Mouse (Mus musculus) hindbrain, embryonic 12.5 days (tissue): Measurements from ENCODE around the gene Gm9857. TPM values are rescaled to one million over a fixed set of nuclear protein-coding genes. Genes with fewer than 3 reads are reported as not detected.

Experiments used
- ATAC-seq: fragments of 200-750 bp; cut with Nextera tagmentation; 2 replicates; pipeline ENCODE4 v1.8.0; 2017; ENCODE audit warnings: moderate TSS enrichment; ENCODE audit not compliant: low FRiP score
- H3K27ac ChIP-seq: fragments of 300-500 bp; sonication (generic); 2 replicates; pipeline ENCODE4 v1.5.1; 2016; ENCODE audit warnings: mild to moderate bottlenecking
- H3K27me3 ChIP-seq: fragments of 300-500 bp; sonication (generic); 2 replicates; pipeline ENCODE4 v1.6.1; 2016; ENCODE audit warnings: mild to moderate bottlenecking
- H3K36me3 ChIP-seq: fragments of 300-500 bp; sonication (generic); 2 replicates; pipeline ENCODE4 v1.6.1; 2016; ENCODE audit warnings: mild to moderate bottlenecking
- H3K4me1 ChIP-seq: fragments of 300-500 bp; sonication (generic); 2 replicates; pipeline ENCODE4 v1.6.1; 2016
- H3K4me2 ChIP-seq: fragments of 300-500 bp; sonication (generic); replicated peaks from 2 replicates; pipeline ENCODE4 v1.6.1; 2016; ENCODE audit warnings: mild to moderate bottlenecking
- H3K4me3 ChIP-seq: fragments of 300-500 bp; sonication (generic); 2 replicates; pipeline ENCODE4 v1.5.1; 2016; ENCODE audit warnings: mild to moderate bottlenecking
- H3K9ac ChIP-seq: fragments of 300-500 bp; sonication (generic); 2 replicates; pipeline ENCODE4 v1.6.1; 2016; ENCODE audit warnings: mild to moderate bottlenecking, moderate library complexity
- H3K9me3 ChIP-seq: fragments of 300-500 bp; sonication (generic); replicated peaks from 2 replicates; pipeline ENCODE4 v1.6.1; 2016; ENCODE audit warnings: mild to moderate bottlenecking
- WGBS: fragments of 180-500 bp; shearing (Covaris S2); methylation state at CpG from one replicate; pipeline ENCODE4 v1.1.7; 2016; 5-methylcytosine and 5-hydroxymethylcytosine counted together
- polyA plus RNA-seq: library from polyadenylated mRNA; unstranded; fragments of >200 nt; fragmentation: Nextera tagmentation; extraction: Ambion mirVana; gene quantifications from 2 replicates; pipeline ENCODE4 v1.2.1, GENCODE M21; 2016

Gene Gm9857
- polyA plus RNA-seq, 1 experiment from 2014 or later: not detected

- no peaks in the 10 kb centered on the region for H3K9me3 ChIP-seq
- H3K36me3 ChIP-seq: no peaks in the 10 kb centered on the region
- H3K9ac ChIP-seq: no peak overlapping the region
- no peaks in the 10 kb centered on the region for H3K27me3 ChIP-seq
- H3K4me3 ChIP-seq: no peak overlapping the region
- H3K4me1 ChIP-seq: no peaks in the 10 kb centered on the region
- no peak overlapping the region for H3K4me2 ChIP-seq
- no peak for ATAC-seq
- H3K27ac ChIP-seq: no peak overlapping the region
- WGBS: 71% methylated on average over 4 of the region's 4 CpGs
These were observed 47.3 kb downstream of the Gm9857 start for GRCm38 (mm10) chr3:108892914-108893313.

GRCm38 (mm10) chr3:108892080-108892479 lies 48.2 kb downstream of the Gm9857 start:
- WGBS: 87% methylated on average over 1 of the region's 1 CpGs
- H3K9ac ChIP-seq: no peak overlapping the region; the same call in 1 of the 2 replicates
- no peak for ATAC-seq
- peaks cover 4% of the 10 kb centered on the region; the same call in 1 of the 2 replicates for H3K4me1 ChIP-seq
- H3K9me3 ChIP-seq: no peaks in the 10 kb centered on the region
- no peaks in the 10 kb centered on the region for H3K27me3 ChIP-seq
- H3K36me3 ChIP-seq: no peaks in the 10 kb centered on the region
- no peak overlapping the region for H3K27ac ChIP-seq
- H3K4me3 ChIP-seq: no peak overlapping the region
- no peak overlapping the region for H3K4me2 ChIP-seq

Other genes starting within 250 kb of the Gm9857 start
- 66.5 and 68.0 TPM in 2 replicates for gene Gpsm2, start 218.1 kb downstream of the Gm9857 start, polyA plus RNA-seq
- 0.25 and 0.40 TPM in 2 replicates for gene Aknad1, start 200.8 kb downstream of the Gm9857 start, polyA plus RNA-seq
- 23.2 and 25.1 TPM in 2 replicates for gene Stxbp3, start 99.9 kb downstream of the Gm9857 start, polyA plus RNA-seq
- gene Fndc7, start 50.4 kb downstream of the Gm9857 start, polyA plus RNA-seq: 0.12 and 0.22 TPM in 2 replicates
- 87.6 and 103 TPM in 2 replicates for gene Prpf38b, start 28.7 kb downstream of the Gm9857 start, polyA plus RNA-seq
- 0.99 and 1.4 TPM in 2 replicates for gene Henmt1, start 572 bp downstream of the Gm9857 start, polyA plus RNA-seq
- gene Fam102b, start 87.2 kb upstream of the Gm9857 start, polyA plus RNA-seq: 17.1 and 20.6 TPM in 2 replicates
- gene Slc25a54, start 140.0 kb upstream of the Gm9857 start, polyA plus RNA-seq: not detected in 2 replicates
- 30.0 and 35.3 TPM in 2 replicates for gene Slc25a24, start 182.7 kb upstream of the Gm9857 start, polyA plus RNA-seq